Mouse (Mus musculus) frontal cortex, postnatal 36 days (tissue): ENCODE data around the gene Cel.

ENCODE experiments used
- DNase-seq, 2 experiments: peaks; one replicate each; pipeline ENCODE4 v3.0.0; 2022; ENCODE audit warnings: low spot score in 2 of 2

Gene Cel

DNA sequence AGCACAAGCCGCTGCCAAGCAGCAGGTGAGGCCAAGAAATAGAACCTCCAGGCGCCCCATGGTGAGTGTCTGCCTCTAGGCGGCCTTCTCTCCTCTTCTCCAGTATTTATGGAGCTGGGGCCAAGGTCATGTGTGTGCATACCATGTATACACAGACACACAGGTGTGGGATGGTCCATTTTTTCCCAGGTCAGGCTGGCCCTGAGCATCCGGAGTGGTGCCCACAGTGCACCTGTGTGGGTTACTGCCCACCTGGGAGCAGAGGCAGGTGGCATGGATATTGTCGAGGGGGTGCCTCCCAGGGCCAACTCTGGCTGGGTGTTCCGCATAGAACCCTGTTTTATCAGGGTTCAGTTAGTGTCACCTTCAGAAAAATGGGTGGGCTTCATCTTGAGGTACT, at the start of gene Cel:
Gene Cel (minus strand): TSS at position 101 of the 400 bp plus-strand sequence.
- DNase-seq = no peak

DNA sequence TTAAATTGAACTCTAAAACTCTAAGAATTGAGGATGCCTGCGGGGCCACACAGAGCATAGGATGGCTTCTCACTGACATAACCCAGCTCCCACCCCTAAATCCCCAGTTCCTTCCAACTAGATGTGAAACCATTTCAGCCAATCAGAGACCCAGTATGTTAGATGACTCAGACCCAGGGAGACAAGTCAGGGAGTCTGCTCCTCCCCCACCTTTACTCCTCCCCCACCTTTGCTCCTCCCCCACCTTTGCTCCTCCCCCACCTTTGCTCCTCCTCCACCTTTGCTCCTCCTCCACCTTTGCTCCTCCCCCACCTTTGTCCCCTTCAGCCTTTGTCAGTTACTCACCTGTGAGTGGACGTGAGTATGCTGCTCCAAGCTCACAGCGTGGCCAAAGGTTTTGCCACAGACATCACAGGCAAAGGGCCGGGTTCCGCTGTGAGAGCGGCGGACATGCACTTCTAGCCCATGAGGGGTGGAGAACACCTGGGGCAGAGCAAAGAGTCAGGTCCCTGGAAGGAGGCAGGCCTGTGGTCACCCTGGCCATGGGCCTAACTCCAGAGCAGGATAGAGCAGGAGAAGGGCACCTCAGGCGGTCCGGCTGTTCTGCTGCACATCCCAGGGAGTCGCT, 49.3 kb upstream of the Cel start:
- no peak for DNase-seq

DNA sequence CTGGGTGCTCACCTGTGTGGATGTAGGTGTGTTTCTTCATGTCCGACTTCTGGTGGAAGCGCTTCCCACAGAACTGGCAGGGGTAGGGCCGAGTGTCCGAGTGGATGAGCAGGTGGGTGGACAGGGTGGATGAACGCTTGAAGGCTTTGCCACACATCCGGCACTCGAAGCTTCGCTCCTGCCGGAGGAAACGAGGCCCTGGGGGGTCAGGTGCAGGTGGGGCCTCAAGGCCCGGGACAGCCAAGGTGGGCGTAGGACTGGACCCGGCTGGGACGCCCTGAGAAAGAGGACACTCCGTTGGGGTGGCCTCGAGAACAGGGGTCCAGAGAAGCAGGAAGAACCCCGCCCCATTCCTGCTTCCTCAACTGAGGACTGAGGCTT, 48.2 kb upstream of the Cel start:
- no peak for DNase-seq

DNA sequence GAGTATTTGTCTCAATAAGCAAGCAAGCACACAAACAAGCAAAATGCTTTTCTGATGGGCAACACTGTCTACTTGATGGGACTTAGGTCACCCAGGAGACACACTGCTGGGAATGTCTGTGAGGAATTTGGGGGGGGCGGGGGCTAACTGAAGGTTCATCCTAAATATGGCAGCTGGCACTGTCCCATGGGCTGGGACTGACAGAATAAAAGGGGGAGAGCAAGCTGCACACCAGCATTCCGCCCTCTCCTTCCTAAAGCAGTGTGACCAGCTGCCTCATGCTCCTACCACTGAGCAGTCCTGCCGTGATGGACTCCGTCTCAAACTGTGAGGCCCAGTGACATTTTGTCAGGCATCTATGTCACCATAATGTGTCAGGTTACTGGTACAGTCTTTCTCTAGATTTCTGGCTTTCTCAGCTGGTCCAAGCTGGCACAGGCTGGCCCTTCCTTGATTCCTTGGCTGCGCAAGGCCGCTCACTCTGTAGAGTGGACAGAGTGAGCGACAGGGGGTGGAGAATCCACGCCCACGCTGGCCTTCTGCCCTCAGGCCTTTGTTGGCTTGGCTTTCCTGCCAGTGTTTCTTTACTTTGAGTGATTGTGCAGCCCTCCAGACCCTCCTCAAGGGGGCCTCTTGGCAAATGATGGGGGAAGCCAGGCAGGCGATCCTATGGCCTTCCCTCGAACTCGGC, 47.7 kb upstream of the Cel start:
- no peak for DNase-seq

DNA sequence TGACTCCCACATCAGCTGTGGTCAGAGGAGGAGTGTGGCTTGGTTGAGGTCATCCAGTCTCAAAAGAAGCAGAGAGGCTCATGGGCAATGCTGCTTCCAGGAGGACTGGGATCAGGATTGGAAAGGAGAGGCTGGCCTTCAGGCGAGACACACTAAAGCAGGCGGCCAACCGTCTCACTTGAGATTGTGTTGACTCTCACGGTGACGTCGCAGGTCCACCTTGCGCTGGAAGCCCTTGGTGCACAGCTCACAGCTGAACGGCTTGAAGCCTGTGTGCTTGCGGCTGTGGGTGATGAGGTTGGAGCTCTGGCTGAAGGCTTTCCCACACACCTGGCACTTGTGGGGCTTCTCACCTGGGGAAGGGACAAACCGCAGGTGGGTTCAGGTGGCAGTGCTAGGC, 46.6 kb upstream of the Cel start:
- DNase-seq = no peak

DNA sequence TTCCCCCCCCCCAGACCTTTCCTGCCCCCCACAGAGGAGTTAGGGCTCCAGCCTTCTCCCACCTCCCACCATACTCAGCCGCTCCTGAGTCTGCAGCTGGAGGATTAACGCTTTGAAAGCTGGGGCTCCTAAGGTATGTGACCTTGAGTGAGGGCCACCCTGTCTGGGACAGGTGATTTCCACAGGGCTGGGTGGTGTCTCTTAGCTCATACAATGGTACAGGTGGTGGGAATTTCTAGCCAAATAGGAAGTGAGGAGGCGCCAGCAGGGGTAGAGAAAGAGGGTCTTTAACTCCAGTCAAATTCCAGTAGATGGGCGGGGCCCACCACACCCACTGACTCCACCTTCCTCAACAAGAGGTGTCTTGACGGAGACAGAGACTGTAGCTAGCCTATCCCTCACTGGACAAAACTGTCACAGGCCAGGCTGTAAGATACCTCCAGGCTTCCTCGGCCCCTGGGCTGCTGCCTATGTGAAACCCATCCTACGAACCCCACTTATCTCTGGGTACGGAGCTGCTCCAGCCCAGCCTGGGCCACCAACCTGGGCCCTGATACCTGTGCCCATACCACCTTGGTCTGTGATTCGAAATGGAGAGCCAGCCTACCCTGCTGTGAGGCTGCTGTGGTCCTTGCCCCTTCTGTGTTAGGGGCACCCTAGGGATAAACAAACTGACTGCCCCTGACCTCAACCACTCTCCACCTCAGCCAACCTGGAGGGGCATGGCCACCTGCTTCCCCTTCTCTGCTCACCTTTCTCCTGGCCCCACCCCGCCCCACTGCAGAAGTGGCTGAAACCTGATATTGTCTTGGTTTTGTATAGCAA, 44.4 kb upstream of the Cel start:
- DNase-seq = no peak

DNA sequence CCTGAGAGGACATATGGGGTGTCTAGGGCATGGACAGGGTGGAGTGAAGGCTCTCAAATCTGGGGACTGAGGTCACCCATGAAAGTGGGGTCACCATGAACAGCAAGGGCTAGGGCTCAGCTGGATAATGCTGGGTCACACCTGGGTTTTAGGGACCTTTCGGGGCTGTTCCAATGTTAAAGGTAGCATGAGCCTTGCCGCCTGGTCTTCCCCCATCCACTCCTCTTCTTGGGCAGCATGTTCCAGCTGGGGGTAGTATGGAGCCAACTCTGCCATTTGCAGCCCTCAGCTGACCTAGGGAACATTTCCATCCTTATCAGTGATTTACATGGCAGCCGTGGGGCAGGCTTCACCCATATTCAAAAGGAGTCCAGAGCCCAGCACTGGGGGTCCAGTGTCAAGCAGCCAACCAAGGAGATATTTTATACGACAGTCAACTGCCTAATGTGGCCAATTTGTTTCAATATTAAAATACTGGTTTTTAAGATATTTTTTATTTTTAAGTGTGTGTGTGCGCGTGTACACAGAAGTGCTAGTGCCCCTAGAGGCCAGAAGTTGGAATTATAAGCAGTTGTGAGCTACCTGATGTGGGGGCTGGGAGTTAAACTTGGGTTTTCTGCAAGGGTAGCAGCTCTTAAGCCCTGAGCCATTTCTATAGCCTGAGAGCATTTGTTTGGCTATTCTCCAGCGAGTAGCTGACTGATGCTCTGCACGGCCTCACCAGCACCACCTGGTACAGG, 43.6 kb upstream of the Cel start:
- no peak for DNase-seq

DNA sequence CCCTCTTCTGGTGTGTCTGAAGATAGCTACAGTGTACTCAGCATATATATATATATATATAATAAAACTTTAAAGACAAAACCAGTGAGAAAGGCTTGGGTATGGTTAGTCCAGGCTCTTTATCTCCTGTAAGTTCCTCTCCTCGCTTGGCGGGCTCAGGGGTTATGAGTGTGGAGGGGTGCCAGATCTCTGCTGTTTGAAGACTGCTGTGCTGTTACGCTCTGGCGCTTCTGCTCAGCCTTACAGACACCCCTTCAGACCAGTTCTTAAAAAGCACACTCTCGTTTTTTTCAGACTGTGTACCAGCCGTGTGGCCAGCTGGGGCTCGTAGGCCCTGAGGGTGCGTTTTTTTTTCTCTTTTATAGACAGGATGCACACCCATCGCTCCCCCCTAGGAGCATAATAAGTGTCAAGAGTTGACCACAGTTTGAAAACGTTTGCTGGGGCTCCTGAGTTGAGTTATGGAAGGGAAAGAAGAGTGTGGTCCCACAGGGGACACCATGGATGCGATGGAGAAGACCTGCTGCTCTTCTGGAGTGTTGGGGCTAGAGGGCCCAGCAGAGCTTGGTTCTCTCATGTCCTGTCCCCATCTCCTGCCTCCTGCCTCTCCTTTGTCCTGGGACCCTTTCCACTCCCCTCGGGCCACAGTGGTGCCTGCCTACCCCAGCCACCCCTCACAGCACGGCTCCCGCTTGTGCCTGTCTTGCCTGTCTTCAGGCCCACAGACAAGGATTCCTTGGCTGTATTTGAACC, 42.8 kb upstream of the Cel start:
- no peak for DNase-seq

DNA sequence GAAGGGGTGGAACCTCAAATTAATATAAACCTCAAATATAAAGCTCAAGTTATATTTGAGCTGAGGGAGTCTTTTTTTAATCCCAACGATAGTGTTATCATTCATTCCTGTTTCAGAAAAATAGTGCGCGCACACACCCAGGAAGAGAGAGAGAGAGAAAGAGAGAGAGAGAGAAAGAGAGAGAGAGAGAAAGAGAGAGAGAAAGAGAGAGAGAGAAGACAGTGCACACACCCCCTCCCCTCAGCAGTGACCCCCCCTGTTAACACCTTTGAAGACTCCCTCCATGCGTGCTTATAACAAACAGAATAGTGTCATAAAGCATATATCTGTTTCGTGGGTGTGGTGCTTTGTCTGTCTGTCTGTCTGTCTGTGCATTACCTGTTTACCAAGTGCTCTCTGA, 40.3 kb upstream of the Cel start:
- no peak for DNase-seq

DNA sequence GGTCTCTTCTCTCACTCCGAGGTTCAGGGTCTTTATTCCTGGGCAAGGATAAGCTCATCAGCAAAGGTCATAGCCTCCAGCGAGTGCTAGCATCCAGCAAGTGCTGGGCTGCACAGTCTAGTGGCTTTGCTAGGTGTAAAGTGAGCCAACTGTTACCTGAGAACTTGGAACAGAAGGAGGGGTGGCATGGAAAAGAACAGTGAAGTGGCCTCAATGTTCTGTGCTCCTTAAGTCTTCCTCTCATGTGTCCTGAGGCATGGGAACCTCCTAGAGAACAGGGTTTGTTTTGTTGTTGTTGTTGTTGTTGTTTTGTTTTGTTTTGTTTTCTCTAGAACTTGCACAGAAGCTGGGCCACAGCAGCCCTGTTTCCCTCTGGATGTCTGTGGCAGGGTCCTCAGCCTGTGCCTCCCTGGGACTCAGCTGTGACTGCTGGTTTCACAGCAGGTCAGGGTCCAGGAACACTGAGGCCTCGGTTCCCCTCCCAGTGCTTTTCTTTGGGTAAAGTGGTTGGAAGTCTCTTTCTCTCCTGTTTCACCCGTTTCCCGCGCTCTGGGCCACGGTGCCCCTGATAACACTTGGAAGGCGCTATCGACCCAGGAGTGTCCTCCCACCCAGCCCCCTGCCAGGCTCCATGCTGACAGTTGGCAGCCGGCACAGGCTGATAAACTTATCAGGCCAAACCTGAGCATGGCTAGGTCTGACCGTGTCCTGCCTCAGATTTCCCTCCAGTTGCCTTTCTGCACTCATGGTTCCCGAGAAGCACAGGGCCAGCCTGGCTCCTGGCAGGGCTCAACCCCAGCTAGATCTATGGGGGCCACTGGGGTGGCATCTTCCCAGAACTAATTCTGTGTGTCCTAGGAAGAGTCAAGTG, 38.8 kb upstream of the Cel start:
- DNase-seq = no peak

DNA sequence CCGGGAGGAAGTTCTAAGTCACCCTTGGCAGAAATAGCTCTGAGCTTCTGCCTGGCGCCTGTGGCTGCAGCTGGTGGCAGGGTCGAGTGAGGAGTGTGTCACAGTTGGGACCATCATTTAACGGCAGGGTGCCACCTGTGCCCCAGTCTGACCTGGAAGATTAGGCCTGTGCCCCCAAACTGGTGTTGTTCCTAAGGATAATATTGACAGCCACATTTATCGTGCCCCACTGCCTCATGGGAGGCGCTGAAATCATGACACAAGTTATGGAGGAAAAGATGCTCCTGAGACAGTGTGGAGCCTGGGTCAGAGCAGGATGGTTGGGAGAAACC, 36.3 kb upstream of the Cel start:
- no peak for DNase-seq

DNA sequence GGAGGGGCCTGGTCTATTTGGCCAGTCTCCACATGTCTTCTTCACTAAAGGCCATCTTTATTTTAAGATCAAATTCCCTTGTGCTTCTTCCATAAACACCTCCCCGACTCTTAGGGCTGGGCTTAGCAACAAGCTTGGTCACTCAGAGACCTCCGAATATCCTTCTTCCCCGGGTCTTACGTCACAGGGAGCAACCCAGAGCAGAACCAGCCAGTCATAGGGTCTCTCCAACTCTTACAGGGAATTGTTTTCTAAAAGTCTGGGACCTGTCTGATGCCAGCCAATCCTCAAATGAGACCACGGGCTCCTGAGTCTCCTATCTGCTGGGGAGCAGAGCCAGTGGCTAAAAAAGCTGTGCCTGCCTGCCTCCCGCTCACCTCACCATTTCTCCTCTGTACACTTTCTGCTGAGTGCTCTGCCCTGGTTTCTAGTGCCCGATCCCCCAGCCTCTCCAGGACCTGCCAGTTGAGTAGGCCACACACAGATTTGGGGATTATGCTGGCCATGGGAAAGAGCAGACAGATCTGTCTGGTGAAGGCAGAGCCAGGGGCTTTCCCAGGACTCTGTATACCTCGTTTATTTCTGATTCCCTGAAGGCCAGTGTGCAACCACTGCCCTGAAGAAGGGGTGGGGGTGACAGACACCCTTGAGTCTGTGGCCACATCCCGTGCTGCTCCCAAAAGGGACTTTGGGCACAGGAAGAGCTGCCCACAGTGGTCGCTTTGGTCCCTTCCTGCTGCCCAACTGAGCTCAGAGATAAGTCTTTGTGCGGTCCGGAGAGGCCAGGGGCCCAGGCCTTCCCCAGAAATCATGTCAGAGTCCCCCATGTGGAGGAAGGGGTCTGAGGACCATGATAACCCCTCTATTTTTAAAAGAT, 35.7 kb upstream of the Cel start:
- DNase-seq = no peak

DNA sequence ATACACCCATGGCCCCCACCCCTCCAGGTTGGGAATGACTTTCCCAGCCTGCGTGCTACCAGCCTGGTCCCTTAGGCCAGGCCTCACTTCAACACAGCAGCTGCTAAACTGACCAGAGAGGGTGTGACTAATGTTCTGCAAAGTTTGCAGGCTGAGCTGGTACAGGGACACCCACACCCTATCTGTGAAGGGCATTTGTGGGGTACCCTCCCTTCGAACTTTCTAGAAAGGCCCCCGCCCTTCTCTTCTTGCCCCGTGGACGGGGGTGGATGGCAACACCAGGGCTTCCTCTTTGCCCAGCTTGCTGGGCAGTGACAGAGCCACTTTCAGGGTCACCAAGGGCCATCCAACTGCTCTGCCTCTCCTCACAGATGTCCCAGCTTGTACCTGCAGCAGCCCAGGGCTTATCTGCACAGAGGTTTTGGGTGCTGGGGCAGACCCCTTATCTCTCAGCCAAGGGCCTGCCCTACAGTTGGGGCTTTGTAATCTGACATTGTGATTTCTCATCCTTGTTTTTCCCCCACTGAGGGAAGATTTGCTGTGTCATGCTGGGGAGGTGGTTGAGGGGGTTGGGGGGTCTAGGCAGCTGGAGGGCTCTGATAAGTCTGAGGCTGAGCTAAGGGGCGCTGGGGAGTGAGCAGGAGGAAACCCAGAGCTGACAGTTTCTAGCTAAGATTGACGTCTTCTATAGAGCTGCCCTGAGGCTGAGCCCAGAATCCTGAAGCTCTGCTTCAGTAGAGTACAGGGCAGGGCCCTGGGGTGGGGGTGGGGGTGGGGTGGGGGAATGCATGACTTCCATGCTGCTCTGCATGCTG, 34.7 kb upstream of the Cel start:
- DNase-seq = no peak

DNA sequence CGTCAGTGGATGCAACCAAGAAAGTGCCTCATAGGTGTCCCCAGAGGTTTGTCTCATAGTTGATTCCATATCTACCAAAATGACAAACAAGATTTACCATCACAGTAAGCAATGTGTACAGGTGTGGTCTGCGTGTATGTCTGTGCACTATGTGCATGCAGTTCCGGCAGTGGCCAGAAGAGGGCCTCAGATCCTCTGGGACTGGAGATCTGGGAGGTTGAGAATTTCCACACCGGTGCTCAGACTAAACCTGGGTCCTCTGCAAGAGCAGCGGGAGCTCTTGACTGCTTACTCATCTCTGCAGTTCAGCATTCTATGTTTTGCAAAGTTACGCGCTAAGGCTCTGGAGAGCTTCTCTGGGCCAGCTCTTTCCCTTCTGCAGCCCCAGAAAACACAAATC, 33.8 kb upstream of the Cel start:
- no peak for DNase-seq

DNA sequence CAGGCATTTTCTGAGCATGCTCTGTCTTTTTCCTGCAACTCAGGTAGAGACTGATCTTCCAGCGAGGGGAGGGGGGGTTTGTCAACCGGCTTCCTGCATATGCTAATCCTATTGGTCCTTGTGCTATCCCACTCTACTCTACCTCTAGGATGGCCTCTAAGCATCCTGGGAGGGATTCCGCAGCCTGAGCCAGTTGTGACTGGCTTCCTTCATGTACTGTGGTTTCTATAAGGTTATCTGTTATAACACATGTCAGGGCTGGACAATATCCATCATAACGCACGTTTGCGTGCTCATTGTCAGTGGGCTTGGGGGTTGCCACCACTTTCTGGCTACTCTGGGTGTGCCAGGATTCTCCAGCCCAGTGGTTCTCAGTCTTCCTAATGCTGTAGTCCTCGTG, 32.8 kb upstream of the Cel start:
- no peak for DNase-seq

DNA sequence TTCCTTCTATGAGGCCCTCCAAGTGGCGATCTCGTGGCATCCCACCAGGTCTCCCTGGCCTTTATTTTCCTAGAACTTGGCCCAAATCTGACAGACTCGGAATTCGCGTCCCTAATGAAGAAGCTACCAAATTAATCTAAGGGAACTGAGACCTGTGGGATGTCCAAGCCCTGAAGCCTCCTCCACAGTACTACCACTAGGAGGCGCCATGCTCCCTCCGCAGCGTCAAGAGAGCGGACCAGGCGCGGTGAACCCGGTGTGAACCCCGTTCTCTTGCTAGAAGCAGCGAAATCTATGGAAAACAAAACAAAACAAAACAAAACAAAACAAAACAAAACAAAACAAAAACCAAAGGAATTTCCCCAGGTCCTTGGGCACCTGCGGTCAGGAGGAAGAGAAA, 29.6 kb upstream of the Cel start:
- DNase-seq = peak in 1 of 2 experiments; percentile 26

DNA sequence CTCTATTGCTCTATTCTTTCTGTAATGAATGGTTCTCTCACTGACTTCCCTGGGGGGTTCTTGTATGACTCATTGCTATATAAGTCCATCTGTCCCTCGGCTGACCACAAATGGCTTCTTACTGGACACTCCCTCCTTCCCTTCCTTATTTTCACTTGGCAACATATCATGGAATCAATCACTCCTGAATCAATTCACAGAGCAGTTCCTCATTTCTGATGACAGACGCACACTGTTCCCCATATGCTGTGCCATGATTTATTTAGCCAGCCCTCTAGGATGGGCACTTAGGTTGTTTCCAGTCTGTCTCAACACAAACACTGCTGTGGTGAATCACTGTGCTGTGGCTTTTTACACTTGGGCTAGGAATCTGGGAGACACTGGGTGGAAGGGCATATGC, 28.3 kb upstream of the Cel start:
- no peak for DNase-seq

DNA sequence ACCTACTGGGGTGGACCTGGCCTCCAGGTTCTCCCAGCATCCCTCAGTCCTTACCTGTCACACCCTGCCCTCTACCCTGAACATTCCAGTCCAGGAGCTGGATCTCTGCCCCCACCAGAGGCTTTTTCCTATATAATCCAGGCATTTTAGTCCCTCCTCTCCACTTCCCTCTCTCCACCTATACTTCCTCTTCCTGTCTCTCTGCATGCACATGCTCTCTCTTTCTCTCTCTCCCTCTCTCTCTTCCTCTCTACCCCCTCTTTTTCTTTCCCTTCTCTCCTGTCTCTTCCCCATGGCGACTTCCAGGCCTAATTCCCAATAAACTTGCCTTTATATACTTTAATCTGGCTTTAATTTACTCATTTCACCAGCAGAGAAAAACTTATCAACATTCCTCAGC, 25.4 kb upstream of the Cel start:
- no peak for DNase-seq

DNA sequence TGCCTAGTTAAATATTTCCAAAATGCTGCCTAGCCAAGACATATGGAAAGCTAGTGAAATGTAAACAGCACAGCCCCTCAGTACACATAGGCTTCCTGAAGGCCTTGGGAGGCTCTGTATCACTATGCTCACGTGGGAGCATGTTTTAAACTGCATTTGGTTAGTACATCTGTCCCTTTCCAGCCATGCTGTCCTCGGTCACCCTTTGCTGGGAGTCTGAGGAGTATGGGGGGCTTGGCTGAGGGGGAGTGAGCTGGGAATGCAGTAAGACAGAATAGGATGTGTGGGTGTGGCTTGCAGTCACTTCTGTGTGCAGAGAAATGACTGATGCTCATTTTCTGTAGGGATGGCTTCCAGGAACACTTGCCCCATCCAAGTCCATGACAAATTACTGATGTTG, 22.5 kb upstream of the Cel start:
- DNase-seq = no peak
